Mouse (Mus musculus) frontal cortex, postnatal 36 days (tissue): Measurements from ENCODE around the gene Cd3e.
"Not testable (repeated sequence)": the region's sequence is repeated elsewhere in the genome, so short reads cannot be mapped to it uniquely, and the experiment has no call there.

ENCODE experiments used
- DNase-seq, 2 experiments: peaks; one replicate each; pipeline ENCODE4 v3.0.0; 2022; ENCODE audit warnings: low spot score in 2 of 2

Gene Cd3e

GRCm38 (mm10) chr9:44977813-44978212 is 31.6 kb downstream of the Cd3e start:
- DNase-seq, result no peak

GRCm38 (mm10) chr9:44969450-44969849 is 40.0 kb downstream of the Cd3e start:
- DNase-seq, result no peak

- not testable (repeated sequence) for DNase-seq
These were observed 41.7 kb downstream of the Cd3e start for GRCm38 (mm10) chr9:44967763-44968162.

GRCm38 (mm10) chr9:44966815-44967242 is 42.6 kb downstream of the Cd3e start:
- peak; percentile 24 to 57 for DNase-seq

- DNase-seq, result no peak
These were observed 43.5 kb downstream of the Cd3e start for GRCm38 (mm10) chr9:44965833-44966466.

GRCm38 (mm10) chr9:44965126-44965832 is 44.1 kb downstream of the Cd3e start, which contains the start of gene Ube4a:
Ube4a (minus strand) TSS chr9:44965600.
- peak; percentile 100 for DNase-seq

- no peak for DNase-seq
These were observed 55.0 kb downstream of the Cd3e start for GRCm38 (mm10) chr9:44954432-44954831.
